Mouse (Mus musculus) NIH3T3 (cell line): Measurements from ENCODE around the gene Spata1.
A peak's percentile ranks its signal among the peaks of the same experiment; 100 is the strongest.

ENCODE experiments used
- DNase-seq: peaks from one replicate; pipeline ENCODE4 v3.0.0-alpha.2; 2012; ENCODE audit warnings: low read depth

Spata1 gene

GRCm38 (mm10) chr3:146499431-146500002 lies at the start of gene Spata1, which contains the start of gene Gng5:
Gene Spata1, minus strand, starts transcription at chr3:146499753.
Gene Gng5, plus strand, starts transcription at chr3:146499807.
- DNase-seq = peak; percentile 96

GRCm38 (mm10) chr3:146543632-146544031 lies 44.1 kb upstream of the Spata1 start:
- no peak for DNase-seq

GRCm38 (mm10) chr3:146540521-146541273 lies 41.1 kb upstream of the Spata1 start:
- DNase-seq = no peak

GRCm38 (mm10) chr3:146534986-146535385 lies 35.4 kb upstream of the Spata1 start:
- no peak for DNase-seq

GRCm38 (mm10) chr3:146528335-146528734 lies 28.8 kb upstream of the Spata1 start:
- DNase-seq = no peak

GRCm38 (mm10) chr3:146521652-146522020 lies 22.1 kb upstream of the Spata1 start:
- DNase-seq = no peak

- peak; percentile 94 for DNase-seq
These were observed 21.5 kb upstream of the Spata1 start, which contains the start of gene Rpf1 for GRCm38 (mm10) chr3:146520798-146521651. Gene Rpf1, minus strand, starts transcription at chr3:146521429.

GRCm38 (mm10) chr3:146520226-146520797 lies 20.8 kb upstream of the Spata1 start:
- no peak for DNase-seq

- no peak for DNase-seq
These were observed 7.2 kb upstream of the Spata1 start for GRCm38 (mm10) chr3:146506711-146507110.

GRCm38 (mm10) chr3:146501601-146502123 lies 2.1 kb upstream of the Spata1 start:
- DNase-seq = peak; percentile 29

GRCm38 (mm10) chr3:146500810-146501201 lies 1.3 kb upstream of the Spata1 start:
- no peak for DNase-seq

GRCm38 (mm10) chr3:146500003-146500809 lies 653 bp upstream of the Spata1 start:
- DNase-seq = peak; percentile 64

GRCm38 (mm10) chr3:146498989-146499388 lies 564 bp downstream of the Spata1 start:
- DNase-seq = no peak

- DNase-seq = no peak
These were observed 4.6 kb downstream of the Spata1 start for GRCm38 (mm10) chr3:146494941-146495340.

GRCm38 (mm10) chr3:146486464-146486863 lies 13.1 kb downstream of the Spata1 start:
- no peak for DNase-seq

GRCm38 (mm10) chr3:146482044-146482443 lies 17.5 kb downstream of the Spata1 start:
- DNase-seq = peak; percentile 54

GRCm38 (mm10) chr3:146474428-146474827 lies 25.1 kb downstream of the Spata1 start:
- peak; percentile 68 for DNase-seq

- peak; percentile 52 for DNase-seq
These were observed 25.8 kb downstream of the Spata1 start for GRCm38 (mm10) chr3:146473741-146474140.

GRCm38 (mm10) chr3:146472657-146473056 lies 26.9 kb downstream of the Spata1 start:
- no peak for DNase-seq

- no peak for DNase-seq
These were observed 30.3 kb downstream of the Spata1 start for GRCm38 (mm10) chr3:146469226-146469625.

- DNase-seq = peak; percentile 31
These were observed 36.6 kb downstream of the Spata1 start for GRCm38 (mm10) chr3:146462939-146463338.
